Mouse (Mus musculus) heart, postnatal 14 days (tissue): ENCODE data around the gene Ptp4a2. TPM values are rescaled to one million over a fixed set of nuclear protein-coding genes. Genes with fewer than 3 reads are reported as not detected.

Experiments
- DNase-seq, 2 experiments: peaks; one replicate each; pipeline ENCODE4 v3.0.0; 2021 to 2022
- intact Hi-C: fragments of 180-260 bp; cut with DNase I; formaldehyde crosslinking; loops from one replicate; pipeline ENCODE4 v1.15.1; 2025
- total RNA-seq, 2 experiments: library from RNA; stranded (reverse); gene quantifications; 2 replicates each; pipeline ENCODE4 v1.2.3; 2021

Ptp4a2 gene
- total RNA-seq, 2 experiments from 2014 or later, result 212 to 215 TPM

DNA sequence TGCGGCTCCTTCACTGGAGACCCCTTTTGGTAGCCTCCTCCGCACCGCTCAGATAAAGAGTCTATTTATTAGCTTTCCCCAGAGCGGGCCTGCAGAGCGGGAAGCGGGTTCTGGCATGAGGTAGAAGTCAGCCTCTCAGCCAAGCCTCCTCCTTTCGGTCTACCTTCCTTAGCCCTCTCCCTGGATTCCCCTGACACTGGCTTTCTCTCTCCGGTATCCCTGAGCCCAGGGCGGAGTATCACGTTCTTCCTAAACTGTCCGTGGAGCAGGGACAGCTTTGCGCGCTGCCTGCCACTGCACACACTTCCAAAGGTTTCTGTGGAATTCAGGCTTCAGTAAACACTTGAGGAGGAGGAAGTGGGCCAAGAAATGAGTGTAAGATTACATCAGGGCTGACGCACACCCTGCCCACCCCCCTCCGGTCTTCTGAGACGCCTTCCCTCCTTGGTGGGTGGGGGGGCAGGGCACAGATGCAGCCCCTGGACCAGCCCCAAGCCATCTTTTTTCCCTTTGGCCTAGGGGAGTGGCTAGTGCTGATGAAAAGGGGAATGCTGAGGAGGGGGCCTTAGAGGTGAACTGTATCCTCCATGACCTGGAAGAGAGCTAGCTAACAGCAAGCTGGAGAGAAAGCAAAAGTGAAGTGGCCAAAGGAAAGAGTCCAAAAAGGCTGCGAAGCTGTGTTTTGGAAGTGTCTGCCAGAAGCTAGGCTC is 15.7 kb upstream of the Ptp4a2 start:
- intact Hi-C loops, result loop anchor here (2.0 kb wide), 1 partner anchor 23 kb away; no protein-coding TSS in a partner anchor

DNA sequence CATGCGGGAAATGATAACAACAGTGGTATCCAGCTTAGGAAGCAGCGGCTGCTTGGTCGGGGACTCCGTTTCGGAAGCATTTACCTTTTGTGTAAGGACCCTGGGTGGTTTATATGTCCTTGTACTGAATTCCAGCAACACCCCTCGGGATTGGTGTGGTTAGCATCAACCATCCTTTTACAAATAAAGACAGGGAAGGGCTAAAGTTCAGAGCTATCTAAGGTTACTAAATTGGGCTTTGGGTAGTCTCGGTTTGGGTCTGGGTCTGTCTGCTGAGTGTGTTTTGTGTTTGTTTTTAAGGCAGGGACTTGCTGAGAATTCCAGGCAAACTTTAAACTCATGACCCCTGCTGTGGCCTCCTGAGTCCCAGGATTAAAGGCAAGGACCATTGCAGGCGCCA is 15.2 kb upstream of the Ptp4a2 start:
- intact Hi-C loops, result loop anchor here (2.0 kb wide), 1 partner anchor 23 kb away; no protein-coding TSS in a partner anchor
- DNase-seq, result no peak

More for the DNA sequence above, 15.7 kb upstream of the Ptp4a2 start:
- DNase-seq, result peak; percentile 50 to 60

DNA sequence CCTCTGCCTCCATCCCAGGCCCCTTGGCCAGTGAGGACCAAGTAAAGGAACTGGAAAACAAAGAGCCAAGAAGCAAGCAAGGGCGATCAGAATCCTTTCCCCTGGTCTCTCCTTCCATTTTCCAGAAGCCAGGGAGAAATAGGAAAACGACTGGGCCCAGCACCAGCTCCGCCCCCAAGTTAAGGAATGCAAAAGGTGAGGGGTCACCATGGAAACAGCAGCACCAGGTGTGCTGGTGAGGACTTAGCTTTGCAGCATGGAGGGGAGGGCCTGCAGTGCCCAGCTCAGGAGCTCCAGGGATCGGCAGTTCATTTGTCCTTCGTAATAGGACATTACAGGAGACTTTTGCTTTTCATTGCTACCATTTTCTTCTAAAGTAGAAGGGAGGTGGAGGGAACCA is 13.0 kb upstream of the Ptp4a2 start:
- intact Hi-C loops, result no loop called here

DNA sequence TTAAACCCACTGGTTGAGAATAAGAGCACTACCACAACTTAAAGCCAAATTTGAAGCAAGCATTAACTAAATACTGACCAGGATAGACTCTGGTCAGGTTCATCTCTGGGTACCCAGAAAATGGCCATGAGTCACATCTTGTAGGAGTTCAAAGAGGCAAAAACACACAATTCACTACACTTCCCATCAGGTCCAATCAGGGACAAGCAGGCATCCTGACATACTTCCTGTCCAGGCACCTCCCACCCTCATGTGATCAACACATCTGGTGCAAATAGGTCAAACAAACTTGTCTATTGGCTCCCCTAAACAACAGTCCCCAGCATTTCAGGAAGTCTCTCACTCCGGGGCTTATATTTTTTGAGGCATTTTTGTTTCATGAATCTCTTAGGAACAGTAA is 7.7 kb upstream of the Ptp4a2 start:
- DNase-seq, result no peak
- intact Hi-C loops, result no loop called here

More for the DNA sequence above, 13.0 kb upstream of the Ptp4a2 start:
- DNase-seq, result no peak

DNA sequence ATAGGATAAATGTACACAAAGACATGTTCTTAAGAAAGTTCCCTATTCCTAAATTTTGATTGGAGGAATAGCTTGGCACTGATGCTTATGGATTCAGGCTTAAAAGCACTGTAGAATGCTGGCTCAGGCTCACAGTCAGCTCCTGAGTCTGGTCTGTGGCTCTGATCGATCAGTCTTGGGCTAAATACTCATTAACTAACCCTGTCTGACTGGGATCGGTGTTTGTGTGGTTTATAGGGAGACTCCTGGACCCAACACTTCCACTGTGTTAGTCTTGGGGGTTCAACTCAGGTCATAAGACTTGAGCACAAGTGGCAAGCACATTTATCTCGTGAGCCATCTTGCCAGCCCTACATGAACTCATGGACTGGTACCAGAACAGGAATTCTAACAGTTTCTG is 6.0 kb upstream of the Ptp4a2 start:
- no peak for DNase-seq
- intact Hi-C loops, result no loop called here

DNA sequence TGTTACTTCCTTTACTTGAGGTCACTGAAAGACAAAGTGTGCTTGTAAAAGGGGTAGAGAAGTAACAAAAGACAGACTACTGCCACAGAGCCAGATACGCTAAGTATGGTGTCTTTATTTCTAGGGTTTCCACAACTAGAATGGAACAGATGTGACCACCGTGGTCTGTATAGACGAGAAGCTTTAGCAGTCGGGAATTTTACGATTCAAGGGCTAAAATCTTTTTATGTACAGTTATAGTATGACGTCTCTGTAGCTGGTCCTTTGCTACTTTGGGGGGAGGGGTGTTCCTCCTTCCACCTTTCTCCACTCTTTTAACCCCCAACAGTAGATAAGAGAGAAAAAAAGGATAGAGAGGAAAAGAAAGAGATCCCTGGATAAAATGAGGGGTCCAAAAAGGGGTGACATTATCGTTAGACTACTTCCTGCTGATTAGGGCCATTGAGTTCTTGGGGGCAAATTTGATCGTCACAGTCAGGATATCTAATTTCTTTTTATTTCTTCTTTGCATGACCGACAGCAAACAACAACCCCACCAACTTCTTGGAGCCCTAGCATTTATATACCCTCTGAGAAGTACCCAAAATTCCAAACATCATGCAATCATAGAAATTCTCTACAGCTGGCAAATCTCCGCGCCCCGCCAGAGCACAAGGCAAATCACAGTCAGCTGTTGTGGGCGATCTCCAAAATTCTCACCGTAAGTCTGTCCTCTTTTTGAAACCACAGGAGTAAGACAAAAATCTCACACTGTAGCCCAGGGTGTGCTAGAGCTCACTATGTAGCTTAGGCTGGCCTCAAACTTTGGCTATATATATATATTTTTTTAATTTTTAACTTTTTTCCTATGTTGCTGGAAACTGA is 818 bp downstream of the Ptp4a2 start:
- DNase-seq, result no peak
- intact Hi-C loops, result no loop called here

DNA sequence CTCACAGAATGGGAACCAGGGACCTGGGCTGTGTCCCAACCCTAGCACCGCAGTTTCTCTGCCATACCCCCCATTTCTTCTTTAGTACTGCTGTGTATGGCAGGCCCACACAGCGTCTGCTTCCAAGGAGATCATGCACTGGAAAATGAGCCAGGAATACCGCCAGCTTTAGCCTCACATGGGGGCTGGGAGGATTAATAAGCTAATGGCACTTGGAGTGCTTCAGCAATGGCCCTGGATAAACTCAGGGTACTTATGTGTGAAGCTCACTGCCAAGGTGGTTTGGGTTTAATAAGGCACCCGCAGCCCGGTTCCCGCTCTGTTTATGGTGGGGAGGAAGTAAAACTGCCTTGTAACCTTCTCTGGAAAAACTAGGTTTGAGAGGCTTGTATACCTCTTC is 6.6 kb downstream of the Ptp4a2 start:
- intact Hi-C loops, result no loop called here
- peak; percentile 11 to 34 for DNase-seq

DNA sequence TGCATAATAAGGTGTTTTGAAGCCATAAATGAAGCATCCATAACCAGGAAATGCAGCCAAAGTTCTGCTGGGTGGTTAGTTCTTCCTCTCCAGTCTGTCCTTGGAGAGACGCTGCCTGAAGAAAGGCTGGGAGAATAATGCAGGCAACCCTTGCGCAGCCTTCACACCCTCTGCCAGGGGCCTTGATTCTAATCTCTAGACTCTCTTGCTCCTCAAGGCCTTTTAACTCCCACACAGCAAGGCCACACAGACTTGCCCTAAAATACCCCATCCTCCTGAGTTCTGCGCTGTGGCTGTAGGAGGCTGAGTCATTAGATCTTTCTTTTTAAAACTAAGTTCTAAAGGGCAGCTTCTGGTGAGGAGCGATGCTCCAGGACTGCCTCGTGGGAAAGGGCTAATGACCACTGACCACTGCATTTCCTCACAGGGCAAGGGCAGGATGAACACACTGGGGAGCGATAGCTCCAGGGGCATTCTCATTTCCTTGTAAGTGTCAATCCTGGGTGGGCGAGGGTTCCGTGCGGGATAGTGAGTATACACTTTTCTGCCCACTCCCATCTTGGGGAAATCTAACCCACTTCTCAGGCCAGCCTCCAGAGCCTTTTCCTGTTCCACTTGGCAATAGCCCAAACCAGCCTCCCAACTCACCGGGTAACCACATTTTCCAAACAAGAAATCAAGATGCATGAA is 7.6 kb downstream of the Ptp4a2 start:
- intact Hi-C loops, result loop anchor here (2.0 kb wide), 1 partner anchor 24 kb away; no protein-coding TSS in a partner anchor
- peak; percentile 35 to 47 for DNase-seq

DNA sequence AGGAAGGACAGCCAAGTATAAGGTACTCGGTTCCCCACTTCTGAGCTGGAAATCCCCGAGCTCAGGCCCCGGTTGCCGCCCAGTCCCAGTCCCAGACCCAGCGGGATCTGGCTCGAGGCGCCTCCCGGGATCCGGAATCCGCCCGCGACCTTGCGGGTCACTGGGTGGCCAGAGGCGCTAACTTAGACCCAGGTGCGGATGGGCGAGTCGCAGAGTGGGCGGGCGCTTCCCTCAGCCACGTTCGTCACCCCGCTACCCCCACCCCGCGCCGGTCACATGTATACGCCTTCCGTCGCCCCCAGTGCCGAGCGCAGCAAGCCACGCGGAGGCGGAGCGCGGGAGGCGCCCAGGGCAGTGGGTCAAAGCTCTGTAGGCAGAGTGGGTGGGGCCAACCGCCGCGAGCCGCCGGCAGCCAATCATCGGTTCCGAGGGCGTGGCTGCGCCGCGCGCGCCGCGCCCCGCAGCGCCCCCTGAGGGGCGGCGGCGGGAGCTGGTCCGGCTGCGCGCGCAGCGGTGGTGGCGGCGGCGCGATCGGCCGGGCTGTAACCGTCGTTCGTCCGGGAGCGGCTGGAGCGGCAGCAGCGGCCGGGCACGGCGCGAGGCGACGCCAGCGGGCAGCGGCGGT is 8.8 kb downstream of the Ptp4a2 start:
- intact Hi-C loops, result loop anchor here (2.0 to 5.0 kb wide), 3 partner anchors 15 to 78 kb away; partner anchors contain the start of gene Khdrbs1
- peak; percentile 97 to 98 for DNase-seq

DNA sequence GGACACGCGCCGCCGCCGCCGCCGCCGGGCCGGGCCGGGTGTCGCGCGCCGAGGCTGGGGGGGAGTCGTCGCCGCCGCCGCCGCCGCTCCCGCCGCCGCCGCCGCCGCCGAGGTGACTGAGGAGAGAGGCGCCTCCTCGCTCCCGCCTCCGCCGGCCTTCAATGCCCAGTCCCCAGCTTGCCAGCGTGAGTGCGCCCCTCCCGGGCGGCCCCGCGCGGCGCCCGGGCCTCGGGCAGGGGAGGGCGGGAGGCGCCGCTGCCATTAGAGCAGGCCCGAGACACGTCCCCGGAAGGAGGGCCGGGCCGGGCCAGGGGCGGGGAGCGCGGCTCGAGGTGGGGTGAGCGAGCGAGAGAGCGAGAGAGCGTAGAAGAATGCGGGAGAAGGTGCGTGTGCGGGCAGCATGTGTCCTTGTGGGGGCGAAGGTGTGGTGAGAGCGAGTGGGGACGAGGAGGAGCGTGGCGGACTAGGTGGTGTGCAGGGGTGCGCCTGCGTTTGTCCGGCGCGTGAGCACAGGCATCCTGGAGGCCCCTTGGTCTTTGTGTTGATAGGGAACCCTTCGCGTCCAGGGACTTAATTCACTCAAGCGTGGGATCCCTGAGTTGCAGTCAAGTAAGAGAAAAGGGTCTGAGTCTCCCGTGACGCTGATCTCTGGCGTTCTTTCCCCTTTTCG is 9.5 kb downstream of the Ptp4a2 start:
- intact Hi-C loops, result loop anchor here (2.0 to 5.0 kb wide), 2 partner anchors 14 to 78 kb away; partner anchors contain the start of gene Khdrbs1
- peak; percentile 84 to 85 for DNase-seq

DNA sequence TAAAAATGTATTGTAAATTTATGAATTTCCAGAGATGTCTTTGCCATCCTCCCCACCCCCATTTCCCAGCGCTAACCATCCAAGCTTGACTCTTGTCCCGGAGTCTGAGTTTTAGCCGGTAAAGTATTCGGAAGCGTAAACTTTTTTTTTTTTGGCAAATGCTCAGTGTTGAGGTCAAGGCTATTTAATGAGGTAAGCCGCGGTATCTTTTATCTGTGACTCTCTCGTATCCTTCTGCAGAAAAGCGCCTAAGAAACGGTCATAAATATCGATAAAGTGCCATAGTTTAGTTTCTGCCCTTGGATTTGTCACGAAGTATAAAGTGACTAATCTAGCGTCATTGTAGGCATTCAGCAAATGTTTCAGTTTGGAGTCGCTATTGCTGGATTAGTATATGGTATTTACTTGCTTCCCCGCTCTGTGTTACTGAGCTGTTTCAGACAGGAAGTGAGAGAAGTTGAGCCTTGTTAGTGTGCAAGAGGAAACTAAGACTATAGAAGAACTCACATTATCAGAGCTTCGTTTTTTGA is 10.1 kb downstream of the Ptp4a2 start:
- peak in 1 of 2 experiments; percentile 28 for DNase-seq
- intact Hi-C loops, result loop anchor here (2.0 to 5.0 kb wide), 2 partner anchors 14 to 79 kb away; partner anchors contain the start of gene Khdrbs1

DNA sequence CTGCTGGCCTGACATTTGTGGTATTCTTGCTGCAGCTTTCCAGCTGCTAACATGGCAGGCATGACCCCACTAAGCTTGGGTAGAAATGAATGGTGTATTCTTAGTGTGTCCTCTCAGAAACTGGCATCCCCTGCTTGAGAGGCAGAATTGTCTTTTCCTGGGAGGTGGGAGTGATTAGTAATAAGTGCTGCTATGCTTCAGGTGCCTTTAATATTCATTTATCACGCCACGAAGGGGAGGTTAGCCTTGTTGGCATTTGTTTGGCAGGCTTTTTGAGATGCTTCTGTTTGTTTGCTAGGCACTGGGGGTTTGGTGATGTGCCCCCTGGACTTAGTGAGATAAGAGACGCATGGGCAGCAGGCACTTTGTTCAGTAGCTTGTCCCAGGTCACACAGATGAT is 11.3 kb downstream of the Ptp4a2 start:
- intact Hi-C loops, result loop anchor here (5.0 kb wide), 1 partner anchor 80 kb away; the partner anchor contains the start of gene Khdrbs1
- no peak for DNase-seq

DNA sequence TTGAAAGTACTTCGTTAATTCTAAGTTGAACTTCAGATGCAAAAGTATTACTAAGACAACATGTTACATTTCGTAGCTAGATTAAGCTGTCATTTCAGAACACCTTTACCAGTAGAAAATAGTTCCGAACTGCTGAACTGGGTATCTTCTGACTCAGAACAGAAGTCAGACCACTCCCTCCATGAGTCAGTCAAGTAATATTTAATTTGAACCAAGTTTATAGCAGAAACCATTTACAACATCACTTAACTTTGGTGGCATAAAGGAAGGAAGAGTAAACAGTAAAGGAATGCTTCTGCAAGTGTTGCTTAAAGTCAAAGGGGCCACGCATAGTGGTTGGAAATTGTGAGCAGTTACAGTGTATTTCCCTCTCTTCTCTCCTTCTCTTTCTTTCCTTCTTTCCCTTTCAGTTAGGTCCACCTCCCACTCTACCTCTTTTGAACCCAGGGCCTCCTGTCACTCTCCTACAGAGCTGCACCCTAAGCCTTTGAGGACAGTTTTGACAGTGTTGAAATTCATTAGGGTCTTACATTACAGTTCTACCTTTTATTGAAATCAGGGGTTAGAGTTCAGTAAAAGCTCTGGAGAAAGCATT is 12.3 kb downstream of the Ptp4a2 start:
- intact Hi-C loops, result loop anchor here (5.0 kb wide), 1 partner anchor 81 kb away; the partner anchor contains the start of gene Khdrbs1
- DNase-seq, result no peak

DNA sequence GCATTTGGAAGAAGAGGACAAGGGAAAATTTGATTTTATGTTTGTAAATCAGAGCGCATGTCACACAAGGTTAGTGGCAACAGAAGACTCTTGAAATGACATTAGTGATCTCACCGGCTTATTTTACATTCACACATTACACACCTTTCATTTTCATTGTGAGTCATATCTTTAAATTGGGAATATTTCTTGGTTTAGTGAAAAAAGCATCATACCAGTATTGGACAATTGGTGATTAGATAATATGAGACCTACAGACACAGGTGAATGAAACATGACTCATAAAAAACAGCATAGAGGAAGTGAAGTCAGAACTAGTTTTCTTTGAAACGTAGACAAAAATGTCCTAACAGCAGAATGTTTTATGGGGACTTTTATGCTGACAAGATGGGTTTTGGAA is 16.6 kb downstream of the Ptp4a2 start:
- no peak for DNase-seq
- intact Hi-C loops, result no loop called here

DNA sequence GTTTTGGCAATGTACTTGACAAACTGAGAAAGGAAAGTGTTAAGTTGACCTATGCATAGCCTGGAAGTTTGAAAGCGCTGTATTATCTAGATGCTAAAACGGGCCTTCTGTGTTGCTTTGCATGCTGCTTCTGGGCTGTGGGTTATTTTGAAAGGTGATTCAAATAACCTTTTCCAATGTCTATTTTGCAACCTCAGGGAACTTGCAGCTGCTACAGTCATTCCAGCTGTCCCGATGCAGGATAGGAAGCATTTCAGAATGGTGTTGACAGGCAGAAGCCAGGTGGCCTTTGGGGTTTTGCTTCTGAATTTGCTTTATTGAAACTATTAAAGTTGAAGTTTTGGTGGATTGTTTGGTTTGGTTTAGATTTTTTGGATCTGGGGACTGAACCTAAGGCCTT is 17.1 kb downstream of the Ptp4a2 start:
- intact Hi-C loops, result no loop called here
- no peak for DNase-seq

DNA sequence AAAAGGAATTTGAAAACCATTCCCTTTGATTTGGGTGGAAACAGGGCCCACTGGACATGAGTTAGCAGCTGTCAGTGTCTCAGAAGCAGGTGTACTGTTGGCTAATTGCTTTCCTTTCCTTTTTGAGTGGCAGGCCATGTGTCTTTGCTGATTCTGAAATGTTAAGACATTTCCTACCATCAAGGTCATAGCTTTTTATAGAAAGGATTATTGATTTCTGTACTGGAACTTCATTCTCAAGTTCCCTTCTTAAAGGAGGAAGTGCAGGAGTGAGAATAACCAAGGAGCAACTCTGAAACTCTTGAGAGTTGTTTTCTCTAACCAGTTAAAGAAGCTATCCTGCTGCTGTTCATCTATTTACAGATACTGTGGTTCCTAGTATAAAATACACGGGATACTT is 18.8 kb downstream of the Ptp4a2 start:
- DNase-seq, result no peak
- intact Hi-C loops, result no loop called here

DNA sequence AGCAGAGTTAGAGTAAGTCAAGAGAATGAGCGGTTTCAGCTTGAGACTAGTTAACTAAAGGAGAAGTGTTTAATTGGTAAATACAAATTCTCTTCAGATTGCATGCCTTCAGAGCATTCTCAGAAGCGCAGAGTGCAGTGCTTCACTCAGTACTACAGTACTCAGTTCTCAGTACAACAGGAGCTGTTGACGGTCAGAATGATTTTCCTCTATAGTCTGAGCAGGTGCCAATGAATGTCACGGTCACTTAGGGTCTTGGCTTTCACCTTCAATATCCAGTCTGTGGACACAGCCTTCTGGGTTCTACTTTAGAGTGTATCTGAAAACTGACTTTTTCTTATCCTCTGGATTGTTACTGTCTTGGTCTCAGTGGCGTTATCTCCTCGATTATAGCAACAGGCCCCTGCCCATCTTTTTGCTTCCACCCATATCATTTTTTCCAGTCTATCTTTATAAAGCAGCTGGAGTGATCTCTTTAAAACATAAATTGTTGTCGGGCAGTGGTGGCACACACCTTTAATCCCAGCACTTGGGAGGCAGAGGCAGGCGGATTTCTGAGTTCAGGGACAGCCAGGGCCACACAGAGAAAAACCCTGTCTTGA is 19.4 kb downstream of the Ptp4a2 start:
- no peak for DNase-seq
- intact Hi-C loops, result no loop called here

DNA sequence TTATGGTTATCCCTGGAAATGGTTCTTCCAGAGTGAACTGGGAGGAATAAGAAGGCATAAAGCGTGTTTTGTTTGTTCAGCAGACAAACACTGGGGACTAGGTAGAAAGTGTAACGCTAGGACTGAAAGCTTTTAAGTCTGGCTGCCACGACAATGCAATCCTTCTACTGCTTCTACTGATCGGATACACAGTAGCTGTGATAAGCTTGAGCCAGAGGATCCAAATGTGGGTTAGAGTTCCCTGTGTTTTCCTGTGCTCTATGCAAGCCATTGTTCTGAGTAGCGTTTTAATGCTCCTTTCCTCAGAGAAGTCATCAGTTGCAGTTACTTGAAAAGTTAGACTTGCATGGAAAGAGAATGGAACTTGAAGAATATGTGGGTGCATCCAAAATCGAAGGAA is 23.6 kb downstream of the Ptp4a2 start:
- DNase-seq, result no peak
- intact Hi-C loops, result loop anchor here (2.0 kb wide), 1 partner anchor 14 kb away; no protein-coding TSS in a partner anchor
